Mouse (Mus musculus) heart, adult 2 months (tissue): Measurements from ENCODE around the gene Ccdc148.

Source experiments
- CTCF ChIP-seq: fragments of 200-600 bp; IDR thresholded peaks from 2 replicates; pipeline ENCODE4 v1.8.1; 2022; ENCODE audit warnings: antibody characterized with exemption, mild to moderate bottlenecking, moderate library complexity
- POLR2A ChIP-seq: fragments of 200-500 bp; IDR thresholded peaks from 2 replicates; pipeline ENCODE4 v1.6.1; 2011; ENCODE audit warnings: mild to moderate bottlenecking, low read depth, low read length, control low read depth; ENCODE audit not compliant: insufficient read depth

- TF ChIP-seq POLR2A: no peak
- no peak for TF ChIP-seq CTCF
Observed at GRCm38 (mm10) chr2:59189661-59190185, 29.2 kb upstream of the Ccdc148 start.
